Mouse (Mus musculus): ENCODE results near the gene Tax1bp3.

DNA sequence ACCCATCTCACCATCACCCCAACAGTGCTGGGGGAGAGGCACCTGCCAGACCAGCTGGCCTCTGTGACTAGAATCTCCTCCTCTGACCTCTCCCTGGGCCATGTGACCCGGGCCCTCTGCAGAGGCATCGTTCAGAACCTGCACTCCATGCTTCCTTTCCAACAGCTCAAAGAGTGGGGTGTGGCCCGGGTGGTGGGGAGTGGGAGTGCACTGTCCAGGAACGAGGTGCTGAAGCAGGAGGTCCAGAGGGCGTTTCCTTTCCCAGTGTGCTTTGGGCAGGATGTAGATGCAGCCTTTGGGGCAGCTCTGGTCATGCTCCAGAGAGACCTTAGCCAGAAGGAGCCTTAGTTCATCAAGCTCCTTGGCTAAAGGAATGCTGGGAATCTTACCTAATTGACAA, 46.0 kb downstream of the Tax1bp3 start:
- TF ChIP-seq CTCF (IDR thresholded peaks at IDR 0.05; ENCODE audit: insufficient read depth, low read depth, low read length) (no peak), POLR2A (IDR thresholded peaks at IDR 0.05; ENCODE audit: insufficient read depth, low read depth, low read length) (no peak)
